26 mouse cellular contexts compared by ENCODE assay signal in genomic region chr5:125325285-125325684, GRCm38 (mm10). TPM values are rescaled to one million over a fixed set of nuclear protein-coding genes. Genes with fewer than 3 reads are reported as not detected.
DNase-seq lines count a peak whose midpoint lies in the region; ATAC-seq and TF ChIP-seq lines count a peak whose summit lies in the region.
"Had no signal": no experiment of that assay in that cellular context is flagged by ENCODE, and none has a peak within 500 bp of the region (broad histone marks: within the 10 kb centered on the region; RNA-seq: fewer than 3 reads in every experiment).

No protein-coding gene starts in this region.

- H3K27ac ChIP-seq in gastrocnemius, adult 2 months, result peak overlapping the region; percentile 65
- H3K27ac ChIP-seq in heart, embryonic 14.5 days (replicated peaks in 1 of 2; ENCODE audit: control insufficient read depth in 1 of 2, insufficient read depth in 1 of 2, low read depth in 2 of 2, low read length in 2 of 2), result peak overlapping the region; percentile 63 to 80
- no peak overlapping the region for H3K27ac ChIP-seq in heart, adult 2 months
- no peak overlapping the region for H3K27ac ChIP-seq in layer of hippocampus, adult 2 months
- H3K27ac ChIP-seq: forebrain, embryonic 13.5 days; hindbrain, embryonic 14.5 days; lung, embryonic 15.5 days; midbrain, embryonic 10.5 days; midbrain, embryonic 15.5 days; neural tube, embryonic 15.5 days had no signal

- H3K9me3 ChIP-seq in heart, embryonic 14.5 days (ENCODE audit: control insufficient read depth, low read length), result no peaks in the 10 kb centered on the region
- H3K9me3 ChIP-seq: forebrain, embryonic 13.5 days; liver, embryonic 15.5 days; lung, embryonic 15.5 days; midbrain, embryonic 10.5 days; midbrain, embryonic 15.5 days; neural tube, embryonic 15.5 days had no signal

- no peaks in the 10 kb centered on the region for H3K36me3 ChIP-seq in heart, embryonic 14.5 days (ENCODE audit: control insufficient read depth, insufficient read depth, low read length)
- no peaks in the 10 kb centered on the region for H3K36me3 ChIP-seq in heart, adult 2 months (ENCODE audit: control insufficient read depth, insufficient read depth, low read length)
- H3K36me3 ChIP-seq: lung, embryonic 15.5 days; midbrain, embryonic 15.5 days; neural tube, embryonic 15.5 days had no signal

- TF ChIP-seq CTCF in gastrocnemius, adult 2 months (IDR thresholded peaks at IDR 0.05), result no peak
- no peak for TF ChIP-seq CTCF in heart, adult 2 months (IDR thresholded peaks at IDR 0.05)
- TF ChIP-seq CTCF in layer of hippocampus, adult 2 months (conservative IDR thresholded peaks at IDR 0.05), result no peak

- TF ChIP-seq POLR2A in heart, adult 2 months (IDR thresholded peaks at IDR 0.05; ENCODE audit: insufficient read depth, low read depth, low read length), result no peak

- intact Hi-C loops in gastrocnemius, adult 2 months (cut with DNase I), result no loop called here
- intact Hi-C loops in heart, adult 2 months (cut with DNase I), result no loop called here

- WGBS in heart, embryonic 14.5 days, result 46% methylated on average over 4 of the region's 4 CpGs
- 51% methylated on average over 4 of the region's 4 CpGs for WGBS in heart, adult 2 months

- no peaks in the 10 kb centered on the region for H3K27me3 ChIP-seq in heart, embryonic 14.5 days (ENCODE audit: control insufficient read depth, insufficient read depth, low read length)
- no peaks in the 10 kb centered on the region for H3K27me3 ChIP-seq in heart, adult 2 months (ENCODE audit: control insufficient read depth, insufficient read depth, low read length)
- H3K27me3 ChIP-seq: CH12.LX; forebrain, embryonic 13.5 days; liver, embryonic 15.5 days; lung, embryonic 15.5 days; midbrain, embryonic 15.5 days; neural tube, embryonic 15.5 days had no signal

- H3K4me1 ChIP-seq in heart, embryonic 14.5 days (ENCODE audit: control insufficient read depth in 2 of 2, insufficient read depth in 2 of 2, low read length in 2 of 2), result peaks cover 32 to 39% of the 10 kb centered on the region in 2 experiments
- peaks cover 14% of the 10 kb centered on the region for H3K4me1 ChIP-seq in heart, adult 2 months (ENCODE audit: control insufficient read depth, insufficient read depth, low read length)
- H3K4me1 ChIP-seq: forebrain, embryonic 13.5 days had no signal

- no peak for ATAC-seq in heart, embryonic 14.5 days (ENCODE audit: insufficient number of reproducible peaks, insufficient read depth, low FRiP score, low read depth)
- ATAC-seq: activated CD4-positive, CD25-positive, alpha-beta regulatory T cell, adult 4 months; forebrain, embryonic 13.5 days; intestine, postnatal 0 days; midbrain, embryonic 15.5 days had no signal

- no peak for TF ChIP-seq EP300 in heart, adult 2 months (IDR thresholded peaks at IDR 0.05; ENCODE audit: insufficient read depth, low read depth, low read length)

- H3K79me2 ChIP-seq in heart, adult 2 months (replicated peaks; ENCODE audit: control insufficient read depth, insufficient read depth, low read length), result no peaks in the 10 kb centered on the region

- DNase-seq in gastrocnemius, adult 2 months, result no peak
- DNase-seq in gastrocnemius, adult 8-10 months (ENCODE audit: low spot score in 2 of 2), result no peak
- no peak for DNase-seq in heart, adult 2 months
- peak; percentile 53 for DNase-seq in kidney, postnatal 10 days
- DNase-seq in kidney, postnatal 4 days, result no peak
- peak; percentile 80 for DNase-seq in 416B (ENCODE audit: low read depth)
- no peak for DNase-seq in layer of hippocampus, adult 2 months (ENCODE audit: low spot score in 2 of 2)
- DNase-seq: cerebellum, adult 11 months; cerebellum, adult 9-10 months; cerebellum, postnatal 36 days; kidney, adult 9 months; layer of hippocampus, postnatal 36 days; retina, postnatal 1 day; right cerebral cortex, postnatal 14 days; thymus, postnatal 14 days had no signal

- no peak overlapping the region for H3K4me3 ChIP-seq in gastrocnemius, adult 2 months
- H3K4me3 ChIP-seq in heart, embryonic 14.5 days (ENCODE audit: control insufficient read depth in 1 of 2, insufficient read depth in 1 of 2, low read depth in 1 of 2, low read length in 2 of 2), result no peak overlapping the region
- H3K4me3 ChIP-seq in heart, adult 2 months, result no peak overlapping the region
- H3K4me3 ChIP-seq in layer of hippocampus, adult 2 months, result no peak overlapping the region
- H3K4me3 ChIP-seq: forebrain, embryonic 13.5 days; liver, embryonic 15.5 days; lung, embryonic 15.5 days; midbrain, embryonic 10.5 days; midbrain, embryonic 15.5 days; neural tube, embryonic 15.5 days had no signal

- no peak overlapping the region for H3K9ac ChIP-seq in heart, embryonic 14.5 days (ENCODE audit: low read length)
- H3K9ac ChIP-seq in heart, adult 2 months (ENCODE audit: low read depth, low read length), result no peak overlapping the region
- H3K9ac ChIP-seq: forebrain, embryonic 13.5 days; hindbrain, embryonic 14.5 days; liver, embryonic 15.5 days; lung, embryonic 15.5 days; midbrain, embryonic 15.5 days; neural tube, embryonic 15.5 days had no signal

- H3K4me2 ChIP-seq in heart, embryonic 14.5 days (ENCODE audit: low read length), result no peak overlapping the region
- H3K4me2 ChIP-seq: forebrain, embryonic 13.5 days; hindbrain, embryonic 14.5 days; liver, embryonic 15.5 days; lung, embryonic 15.5 days; midbrain, embryonic 15.5 days; neural tube, embryonic 15.5 days had no signal

RNA-seq across cellular contexts. Expression of gene Scarb1, which starts 15.6 kb away (rescaled TPM):
- 10 to 100 TPM; 11.8 to 16.9 TPM for total RNA-seq in gastrocnemius, adult 2 months (2021)
- 10 to 100 TPM; 11.1 to 19.0 (median 13.3) TPM for total RNA-seq in gastrocnemius, adult 8-10 months (2022)
- 59.7 and 61.6 TPM in 2 replicates for polyA plus RNA-seq in heart, embryonic 14.5 days (2014; fragmentation: Nextera tagmentation; extraction: Ambion mirVana)
- 10 to 100 TPM; 23.6 to 27.8 TPM for total RNA-seq in heart, adult 2 months (2021)
- 55.5 and 77.5 TPM in 2 replicates for polyA plus RNA-seq in heart, adult 2 months (2012; rRNA removed)
- total RNA-seq in layer of hippocampus, adult 2 months (2021), result 10 to 100 TPM; 34.5 to 35.1 TPM

Comparison
In these comparisons a context has a peak if more than half of its experiments do, and no peak if none do; other contexts are left out.
1. DNase-seq: peak in kidney, postnatal 10 days (single experiment) and 416B (single experiment); none in gastrocnemius, adult 2 months (single experiment), gastrocnemius, adult 8-10 months (0 of 2), heart, adult 2 months (0 of 2), kidney, postnatal 4 days (0 of 2) and layer of hippocampus, adult 2 months (0 of 2).
2. H3K27ac ChIP-seq: peak in gastrocnemius, adult 2 months (single experiment) and heart, embryonic 14.5 days (2 of 2); none in heart, adult 2 months (single experiment) and layer of hippocampus, adult 2 months (single experiment).